Mouse (Mus musculus) cerebellum, adult 2 months (tissue): ENCODE results near the gene Ntsr2.

Experiments
- CTCF ChIP-seq: fragments of 200-500 bp; IDR thresholded peaks from 2 replicates; pipeline ENCODE4 v1.5.1; 2011; ENCODE audit warnings: low read depth, mild to moderate bottlenecking, control low read depth, low read length, moderate library complexity, borderline replicate concordance; ENCODE audit not compliant: insufficient read depth
- POLR2A ChIP-seq: fragments of 200-500 bp; IDR thresholded peaks from 2 replicates; pipeline ENCODE4 v1.6.1; 2011; ENCODE audit warnings: low read length, control low read depth, borderline replicate concordance; ENCODE audit not compliant: insufficient read depth

- TF ChIP-seq POLR2A (no peak), CTCF (no peak)
Measured at GRCm38 (mm10) chr12:16669176-16669575, 16.0 kb downstream of the Ntsr2 start.
